Mouse (Mus musculus): ENCODE measurements around the gene Rabep2. TPM values are rescaled to one million over a fixed set of nuclear protein-coding genes. Genes with fewer than 3 reads are reported as not detected.

Rabep2 gene
- polyA plus RNA-seq, 1 experiment: 24.7 TPM

- no peak within 1 kb of the TSS for H3K4me3 ChIP-seq (ENCODE audit: insufficient read depth, low read depth, low read length)
Observed at GRCm38 (mm10) chr7:126463004-126463403, 34.4 kb downstream of the Rabep2 start, which contains the start of gene Atp2a1. Gene Atp2a1, minus strand, starts transcription at chr7:126463108.

GRCm38 (mm10) chr7:126463547-126463946 lies 35.0 kb downstream of the Rabep2 start:
- H3K36me3 ChIP-seq (ENCODE audit: control insufficient read depth, insufficient read depth, low read length): no peaks in the 10 kb centered on the region
- H3K4me1 ChIP-seq (ENCODE audit: control insufficient read depth, insufficient read depth, low read length): no peaks in the 10 kb centered on the region
- H3K27ac ChIP-seq (ENCODE audit: insufficient read depth, low read depth, low read length): no peak overlapping the region
- no peaks in the 10 kb centered on the region for H3K27me3 ChIP-seq (replicated peaks; ENCODE audit: control insufficient read depth, insufficient read depth, low read length)
- no peak for DNase-seq
- no peak for TF ChIP-seq POLR2A (IDR thresholded peaks at IDR 0.05; ENCODE audit: low read depth, low read length)
- TF ChIP-seq CTCF (conservative IDR thresholded peaks at IDR 0.05; ENCODE audit: insufficient read depth, insufficient read length, low read depth, low read length): no peak
- WGBS: 63% methylated on average over 4 of the region's 4 CpGs
- H3K4me3 ChIP-seq (ENCODE audit: insufficient read depth, low read depth, low read length): no peak overlapping the region

More at GRCm38 (mm10) chr7:126463004-126463403, 34.4 kb downstream of the Rabep2 start, which contains the start of gene Atp2a1:
- TF ChIP-seq POLR2A (IDR thresholded peaks at IDR 0.05; ENCODE audit: low read depth, low read length) (no peak), CTCF (conservative IDR thresholded peaks at IDR 0.05; ENCODE audit: insufficient read depth, insufficient read length, low read depth, low read length) (no peak)
- WGBS: 70% methylated on average over 5 of the region's 5 CpGs
- no peak within 1 kb of the TSS for H3K27ac ChIP-seq (ENCODE audit: insufficient read depth, low read depth, low read length)
- no peak for DNase-seq
- H3K36me3 ChIP-seq (ENCODE audit: control insufficient read depth, insufficient read depth, low read length): no peaks in the 10 kb centered on the region
- no peaks in the 10 kb centered on the region for H3K27me3 ChIP-seq (replicated peaks; ENCODE audit: control insufficient read depth, insufficient read depth, low read length)
- H3K4me1 ChIP-seq (ENCODE audit: control insufficient read depth, insufficient read depth, low read length): no peaks in the 10 kb centered on the region

GRCm38 (mm10) chr7:126464121-126464520 lies 35.6 kb downstream of the Rabep2 start:
- Histone ChIP-seq H3K27ac (ENCODE audit: insufficient read depth, low read depth, low read length) (no peak overlapping the region), H3K27me3 (replicated peaks; ENCODE audit: control insufficient read depth, insufficient read depth, low read length) (no peaks in the 10 kb centered on the region), H3K4me3 (ENCODE audit: insufficient read depth, low read depth, low read length) (no peak overlapping the region), H3K36me3 (ENCODE audit: control insufficient read depth, insufficient read depth, low read length) (no peaks in the 10 kb centered on the region; the same call in 1 of the 2 replicates), H3K4me1 (ENCODE audit: control insufficient read depth, insufficient read depth, low read length) (no peaks in the 10 kb centered on the region)
- TF ChIP-seq CTCF (conservative IDR thresholded peaks at IDR 0.05; ENCODE audit: insufficient read depth, insufficient read length, low read depth, low read length): no peak
- 78% methylated on average over 4 of the region's 4 CpGs for WGBS
- DNase-seq: no peak

GRCm38 (mm10) chr7:126464836-126465235 lies 36.3 kb downstream of the Rabep2 start:
- Histone ChIP-seq H3K27ac (ENCODE audit: insufficient read depth, low read depth, low read length) (no peak overlapping the region), H3K27me3 (replicated peaks; ENCODE audit: control insufficient read depth, insufficient read depth, low read length) (no peaks in the 10 kb centered on the region), H3K4me1 (ENCODE audit: control insufficient read depth, insufficient read depth, low read length) (no peaks in the 10 kb centered on the region), H3K36me3 (ENCODE audit: control insufficient read depth, insufficient read depth, low read length) (no peaks in the 10 kb centered on the region; the same call in none of the 2 replicates), H3K4me3 (ENCODE audit: insufficient read depth, low read depth, low read length) (no peak overlapping the region)
- DNase-seq: no peak
- TF ChIP-seq CTCF (conservative IDR thresholded peaks at IDR 0.05; ENCODE audit: insufficient read depth, insufficient read length, low read depth, low read length) (no peak), POLR2A (IDR thresholded peaks at IDR 0.05; ENCODE audit: low read depth, low read length) (no peak)
- 57% methylated on average over 5 of the region's 5 CpGs for WGBS

GRCm38 (mm10) chr7:126465246-126466030 lies 36.9 kb downstream of the Rabep2 start:
- Histone ChIP-seq H3K27ac (ENCODE audit: insufficient read depth, low read depth, low read length) (no peak overlapping the region), H3K27me3 (replicated peaks; ENCODE audit: control insufficient read depth, insufficient read depth, low read length) (no peaks in the 10 kb centered on the region), H3K36me3 (ENCODE audit: control insufficient read depth, insufficient read depth, low read length) (no peaks in the 10 kb centered on the region; the same call in none of the 2 replicates), H3K4me1 (ENCODE audit: control insufficient read depth, insufficient read depth, low read length) (no peaks in the 10 kb centered on the region), H3K4me3 (ENCODE audit: insufficient read depth, low read depth, low read length) (no peak overlapping the region)
- DNase-seq: no peak
- TF ChIP-seq CTCF (conservative IDR thresholded peaks at IDR 0.05; ENCODE audit: insufficient read depth, insufficient read length, low read depth, low read length) (no peak), POLR2A (IDR thresholded peaks at IDR 0.05; ENCODE audit: low read depth, low read length) (no peak)
- 52% methylated on average over 7 of the region's 7 CpGs for WGBS

GRCm38 (mm10) chr7:126466116-126466515 lies 37.6 kb downstream of the Rabep2 start:
- no peak overlapping the region for H3K4me3 ChIP-seq (ENCODE audit: insufficient read depth, low read depth, low read length)
- DNase-seq: no peak
- no peaks in the 10 kb centered on the region for H3K4me1 ChIP-seq (ENCODE audit: control insufficient read depth, insufficient read depth, low read length)
- no peak overlapping the region for H3K27ac ChIP-seq (ENCODE audit: insufficient read depth, low read depth, low read length)
- WGBS: 59% methylated on average over 9 of the region's 9 CpGs
- H3K36me3 ChIP-seq (ENCODE audit: control insufficient read depth, insufficient read depth, low read length): no peaks in the 10 kb centered on the region; the same call in none of the 2 replicates
- TF ChIP-seq CTCF (conservative IDR thresholded peaks at IDR 0.05; ENCODE audit: insufficient read depth, insufficient read length, low read depth, low read length) (no peak), POLR2A (IDR thresholded peaks at IDR 0.05; ENCODE audit: low read depth, low read length) (no peak)
- H3K27me3 ChIP-seq (replicated peaks; ENCODE audit: control insufficient read depth, insufficient read depth, low read length): no peaks in the 10 kb centered on the region

- TF ChIP-seq POLR2A (IDR thresholded peaks at IDR 0.05; ENCODE audit: low read depth, low read length): no peak
- no peak for TF ChIP-seq CTCF (conservative IDR thresholded peaks at IDR 0.05; ENCODE audit: insufficient read depth, insufficient read length, low read depth, low read length)
- Histone ChIP-seq H3K27ac (ENCODE audit: insufficient read depth, low read depth, low read length) (no peak overlapping the region), H3K36me3 (ENCODE audit: control insufficient read depth, insufficient read depth, low read length) (no peaks in the 10 kb centered on the region; the same call in none of the 2 replicates), H3K4me3 (ENCODE audit: insufficient read depth, low read depth, low read length) (no peak overlapping the region), H3K27me3 (replicated peaks; ENCODE audit: control insufficient read depth, insufficient read depth, low read length) (no peaks in the 10 kb centered on the region), H3K4me1 (ENCODE audit: control insufficient read depth, insufficient read depth, low read length) (no peaks in the 10 kb centered on the region)
- DNase-seq: no peak
- WGBS: 87% methylated on average over 5 of the region's 5 CpGs
Observed at GRCm38 (mm10) chr7:126466707-126467106, 38.1 kb downstream of the Rabep2 start.

All from kidney, adult 2 months (tissue).